Comparison of ENCODE assay signal across 11 mouse cellular contexts in the genomic region with DNA sequence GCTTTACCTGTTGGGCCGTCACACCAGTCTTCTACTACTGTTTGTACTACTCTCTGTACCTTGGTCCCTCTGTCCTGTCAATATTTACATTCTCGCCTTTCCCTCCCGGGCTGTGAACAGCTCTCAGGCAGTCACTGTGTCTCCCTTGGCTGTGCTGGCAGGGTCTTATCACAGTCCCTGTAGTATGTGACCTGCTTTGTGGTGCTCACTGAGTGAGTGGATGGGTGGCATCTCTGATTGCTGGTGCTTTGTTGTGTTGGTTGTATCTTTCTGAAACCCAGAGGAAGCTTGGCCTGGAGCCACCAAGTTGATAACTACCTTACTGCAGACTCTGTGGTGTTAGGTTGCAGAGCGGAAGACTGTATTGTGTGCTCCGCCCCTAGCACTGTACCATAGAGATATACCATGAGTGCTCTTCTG. TPM values are rescaled to one million over a fixed set of nuclear protein-coding genes. Genes with fewer than 3 reads are reported as not detected.
A peak's percentile ranks its signal among the peaks of the same experiment; 100 is the strongest.
DNase-seq lines count a peak whose midpoint lies in the region; ATAC-seq lines count a peak whose summit lies in the region.
"Had no signal": no experiment of that assay in that cellular context is flagged by ENCODE, and none has a peak within 500 bp of the region (broad histone marks: within the 10 kb centered on the region; RNA-seq: fewer than 3 reads in every experiment).

No protein-coding gene starts in this region.

- WGBS in lung, embryonic 15.5 days = 35% methylated on average over 5 of the region's 5 CpGs
- 53% methylated on average over 5 of the region's 5 CpGs for WGBS in liver, embryonic 11.5 days
- WGBS in stomach, embryonic 16.5 days = 42% methylated on average over 5 of the region's 5 CpGs

- no peak overlapping the region for H3K9ac ChIP-seq in lung, embryonic 15.5 days
- no peak overlapping the region for H3K9ac ChIP-seq in liver, embryonic 11.5 days (ENCODE audit: low read depth, low read length)
- no peak overlapping the region for H3K9ac ChIP-seq in stomach, embryonic 16.5 days (ENCODE audit: low read length)
- H3K9ac ChIP-seq: limb, embryonic 12.5 days had no signal

- peak overlapping the region; percentile 55 for H3K27ac ChIP-seq in lung, embryonic 15.5 days
- no peak overlapping the region for H3K27ac ChIP-seq in liver, embryonic 11.5 days (ENCODE audit: low read depth, low read length)
- no peak overlapping the region for H3K27ac ChIP-seq in stomach, embryonic 16.5 days (ENCODE audit: low read length)
- H3K27ac ChIP-seq: limb, embryonic 12.5 days had no signal

- H3K9me3 ChIP-seq in lung, embryonic 15.5 days = no peaks in the 10 kb centered on the region
- no peaks in the 10 kb centered on the region for H3K9me3 ChIP-seq in liver, embryonic 11.5 days (ENCODE audit: control insufficient read depth, low read length)
- H3K9me3 ChIP-seq in stomach, embryonic 16.5 days (replicated peaks; ENCODE audit: control insufficient read depth, low read length) = no peaks in the 10 kb centered on the region
- H3K9me3 ChIP-seq: limb, embryonic 12.5 days had no signal

- no peaks in the 10 kb centered on the region for H3K27me3 ChIP-seq in lung, embryonic 15.5 days
- no peaks in the 10 kb centered on the region for H3K27me3 ChIP-seq in liver, embryonic 11.5 days (replicated peaks; ENCODE audit: control insufficient read depth, insufficient read depth, low read length)
- no peaks in the 10 kb centered on the region for H3K27me3 ChIP-seq in stomach, embryonic 16.5 days (ENCODE audit: control insufficient read depth, insufficient read depth, low read length)
- H3K27me3 ChIP-seq: limb, embryonic 12.5 days had no signal

- no peaks in the 10 kb centered on the region for H3K36me3 ChIP-seq in lung, embryonic 15.5 days
- H3K36me3 ChIP-seq in liver, embryonic 11.5 days (ENCODE audit: control insufficient read depth, insufficient read depth, low read length) = no peaks in the 10 kb centered on the region
- no peaks in the 10 kb centered on the region for H3K36me3 ChIP-seq in stomach, embryonic 16.5 days (ENCODE audit: control insufficient read depth, insufficient read depth, low read length)
- H3K36me3 ChIP-seq: limb, embryonic 12.5 days had no signal

- ATAC-seq in lung, embryonic 15.5 days (ENCODE audit: borderline replicate concordance, extremely low read depth, low FRiP score, low TSS enrichment) = peak; percentile 75
- ATAC-seq in liver, embryonic 11.5 days (replicated peaks; ENCODE audit: low FRiP score) = peak; percentile 75
- peak; percentile 92 for ATAC-seq in stomach, embryonic 16.5 days (ENCODE audit: insufficient read depth, low FRiP score)
- no peak for ATAC-seq in erythroblast, adult 5-6 weeks (replicated peaks; ENCODE audit: low FRiP score, poor library complexity, severe bottlenecking)

- no peak for DNase-seq in lung, postnatal 4 days
- peak; percentile 21 for DNase-seq in heart, postnatal 4 days
- peak; percentile 36 for DNase-seq in liver, embryonic 11.5 days (ENCODE audit: low spot score)
- DNase-seq in urinary bladder, adult 2 months (ENCODE audit: low spot score) = no peak
- DNase-seq: adrenal gland, postnatal 14 days; kidney, postnatal 10 days; right cerebral cortex, postnatal 4 days had no signal

- H3K4me3 ChIP-seq in lung, embryonic 15.5 days = no peak overlapping the region
- H3K4me3 ChIP-seq in liver, embryonic 11.5 days (ENCODE audit: low read depth, low read length) = no peak overlapping the region
- H3K4me3 ChIP-seq in stomach, embryonic 16.5 days (replicated peaks; ENCODE audit: low read length) = no peak overlapping the region
- H3K4me3 ChIP-seq: limb, embryonic 12.5 days had no signal

- H3K4me1 ChIP-seq in lung, embryonic 15.5 days = peaks cover 19% of the 10 kb centered on the region; the same call in 1 of the 2 replicates
- no peaks in the 10 kb centered on the region for H3K4me1 ChIP-seq in liver, embryonic 11.5 days (replicated peaks; ENCODE audit: control insufficient read depth, insufficient read depth, low read length)
- no peaks in the 10 kb centered on the region for H3K4me1 ChIP-seq in stomach, embryonic 16.5 days (ENCODE audit: control insufficient read depth, insufficient read depth, low read length)
- H3K4me1 ChIP-seq: limb, embryonic 12.5 days had no signal

- H3K4me2 ChIP-seq in lung, embryonic 15.5 days = peak overlapping the region; percentile 3; the same call in 1 of the 2 replicates
- no peak overlapping the region for H3K4me2 ChIP-seq in liver, embryonic 11.5 days
- no peak overlapping the region for H3K4me2 ChIP-seq in stomach, embryonic 16.5 days (ENCODE audit: low read depth, low read length)
- H3K4me2 ChIP-seq: limb, embryonic 12.5 days had no signal

RNA-seq across cellular contexts. Expression of a gene that starts 25.8 kb away (rescaled TPM):
- polyA plus RNA-seq in lung, embryonic 15.5 days (2015; fragmentation: Nextera tagmentation; extraction: Ambion mirVana) = 20.6 and 21.5 TPM in 2 replicates
- 10 to 100 TPM; 16.2 to 17.4 TPM for total RNA-seq in heart, postnatal 4 days (2021)
- polyA plus RNA-seq in liver, embryonic 11.5 days (2014; fragmentation: Nextera tagmentation; extraction: Ambion mirVana) = 14.8 and 17.0 TPM in 2 replicates
- polyA plus RNA-seq in stomach, embryonic 16.5 days (2015; fragmentation: Nextera tagmentation; extraction: Ambion mirVana) = 28.1 and 32.3 TPM in 2 replicates
- 9.5 and 9.8 TPM in 2 replicates for polyA plus RNA-seq in urinary bladder, adult 2 months (2012; rRNA removed)
- 1.5 and 3.8 TPM in 2 replicates for total RNA-seq in erythroblast, adult 5-6 weeks (2015; ENCODE audit: low replicate concordance)
- total RNA-seq in erythroblast, adult 5-6 weeks (2017; ENCODE audit: low replicate concordance) = 0.84 and 2.2 TPM in 2 replicates

Comparison
In these comparisons a context has a peak if more than half of its experiments do, and no peak if none do; other contexts are left out.
1. DNase-seq: peak in heart, postnatal 4 days (single experiment) and liver, embryonic 11.5 days (single experiment); none in lung, postnatal 4 days (0 of 2) and urinary bladder, adult 2 months (single experiment).